Mouse (Mus musculus): ENCODE measurements around the gene Sumo1. TPM values are rescaled to one million over a fixed set of nuclear protein-coding genes. Genes with fewer than 3 reads are reported as not detected.
"Not testable (repeated sequence)": the region's sequence is repeated elsewhere in the genome, so short reads cannot be mapped to it uniquely, and the experiment has no call there.

Sumo1 gene
- polyA plus RNA-seq, 1 experiment from 2014 or later, result 415 TPM

DNA sequence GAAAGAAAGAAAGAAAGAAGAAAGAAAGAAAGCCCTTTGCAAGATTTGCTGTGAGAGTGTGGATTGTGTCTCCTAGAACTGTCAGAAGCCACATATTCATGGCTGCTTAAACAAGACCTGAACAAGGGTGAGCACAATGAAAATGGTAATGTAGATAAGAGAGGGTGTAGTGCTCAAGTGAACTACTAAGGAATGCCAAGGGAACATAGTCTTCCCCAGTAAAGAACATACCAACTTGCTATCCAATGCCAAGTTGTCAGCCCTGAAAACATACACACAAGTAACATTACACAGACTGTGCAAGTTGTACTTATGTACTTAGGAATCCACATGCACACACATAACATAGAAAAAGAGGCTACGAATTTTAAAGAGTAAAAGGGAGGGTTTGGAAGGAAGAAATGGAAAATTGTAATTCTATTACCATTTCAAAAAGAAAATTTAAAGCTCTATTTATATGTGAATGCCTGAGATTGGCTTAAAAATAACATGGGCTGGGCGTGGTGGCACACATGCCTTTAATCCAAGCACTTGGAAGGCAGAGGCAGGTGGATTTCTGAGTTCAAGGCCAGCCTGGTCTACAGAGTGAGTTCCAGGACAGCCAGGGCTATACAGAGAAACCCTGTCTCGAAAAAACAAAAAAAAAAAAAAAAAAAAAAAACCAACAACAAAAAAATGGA, 7.0 kb downstream of the Sumo1 start:
- H3K4me3 ChIP-seq, result no peak overlapping the region
- no peaks in the 10 kb centered on the region for H3K27me3 ChIP-seq (ENCODE audit: insufficient read depth, poor library complexity, severe bottlenecking)
- 87% methylated on average over 3 of the region's 3 CpGs for WGBS
- no peak overlapping the region for H3K27ac ChIP-seq
- peaks cover 3% of the 10 kb centered on the region; the same call in 1 of the 2 replicates for H3K4me1 ChIP-seq
- no peak for DNase-seq (ENCODE audit: low spot score)
- H3K9me3 ChIP-seq, result no peaks in the 10 kb centered on the region
- peaks cover 5% of the 10 kb centered on the region; the same call in 1 of the 2 replicates for H3K36me3 ChIP-seq

DNA sequence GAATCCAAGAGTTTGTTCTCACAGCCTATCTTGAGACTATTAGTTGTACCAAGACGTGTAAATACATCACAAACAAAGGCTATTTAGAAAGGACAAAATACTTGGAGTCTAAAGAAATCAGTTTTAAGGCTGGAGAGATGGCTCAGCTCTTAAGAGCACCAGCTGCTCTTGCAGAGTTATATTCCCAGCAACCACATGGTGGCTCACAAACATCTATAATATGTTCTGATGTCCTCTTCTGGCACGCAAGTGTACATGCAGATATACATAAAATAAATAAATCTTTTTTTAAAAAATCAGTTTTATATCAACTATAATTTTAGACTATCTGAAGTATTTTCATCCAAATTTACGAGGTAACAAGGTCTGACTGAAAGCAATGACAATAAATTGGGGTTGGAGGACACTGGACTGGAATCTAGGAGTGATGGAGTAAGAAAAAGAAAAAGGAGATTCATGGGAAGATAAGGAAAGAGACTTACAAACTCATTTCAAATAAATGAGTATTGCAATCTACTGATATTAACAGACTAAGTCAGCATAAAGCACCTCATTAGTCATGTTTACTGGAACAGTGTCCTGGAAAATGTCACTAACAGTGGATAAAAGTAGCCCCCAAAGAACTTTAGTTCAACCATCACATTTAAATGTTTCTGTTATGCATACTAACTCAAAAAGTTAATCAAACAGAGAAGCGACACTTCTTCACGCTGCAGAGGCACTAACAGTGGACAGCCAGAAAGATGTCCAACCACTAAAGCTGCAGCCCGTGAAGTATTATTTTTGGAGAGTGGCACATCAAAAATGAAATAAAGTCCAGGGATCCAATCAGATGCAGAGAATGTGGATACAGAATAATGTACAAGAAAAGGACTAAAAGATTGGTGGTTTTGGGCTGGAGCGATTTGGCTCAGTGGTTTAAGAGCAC, 14.1 kb downstream of the Sumo1 start:
- Histone ChIP-seq H3K27ac (no peak overlapping the region), H3K4me1 (no peaks in the 10 kb centered on the region), H3K36me3 (peaks cover 36% of the 10 kb centered on the region), H3K4me3 (no peak overlapping the region), H3K27me3 (ENCODE audit: insufficient read depth, poor library complexity, severe bottlenecking) (no peaks in the 10 kb centered on the region), H3K9me3 (no peaks in the 10 kb centered on the region)
- no peak for DNase-seq (ENCODE audit: low spot score)
- WGBS, result 92% methylated on average over 7 of the region's 7 CpGs

DNA sequence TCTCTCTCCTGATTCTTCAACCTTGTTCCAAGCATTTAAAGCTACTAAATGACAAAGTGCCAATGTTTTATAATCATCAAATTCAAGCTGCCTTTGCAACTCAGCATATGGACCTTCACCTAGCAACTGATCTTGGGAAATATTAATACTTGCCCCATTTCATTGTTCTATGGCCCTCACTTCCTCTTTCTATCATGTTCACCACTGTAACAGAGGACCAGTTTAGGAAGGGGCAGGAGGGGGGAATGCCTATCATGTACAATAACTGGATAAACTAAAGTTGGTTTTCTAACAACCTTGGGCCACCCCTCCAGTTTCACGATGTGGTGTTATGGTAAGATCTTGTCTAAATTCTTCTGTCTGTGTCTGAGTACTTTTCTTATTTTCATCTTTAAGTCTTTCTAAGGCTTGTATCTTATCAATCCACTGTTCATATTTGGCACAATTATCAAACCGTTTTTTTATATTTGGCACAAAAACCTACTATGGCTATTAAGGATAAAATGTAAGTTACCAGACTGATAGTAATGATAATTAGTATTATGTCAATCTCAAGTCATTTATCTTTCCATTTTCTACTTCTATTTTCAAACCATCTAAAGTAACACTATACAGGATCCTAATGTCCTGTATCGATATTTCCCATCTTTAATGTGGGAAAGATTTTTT, 17.3 kb downstream of the Sumo1 start:
- Histone ChIP-seq H3K36me3 (peaks cover 50% of the 10 kb centered on the region), H3K9me3 (no peaks in the 10 kb centered on the region), H3K27me3 (ENCODE audit: insufficient read depth, poor library complexity, severe bottlenecking) (no peaks in the 10 kb centered on the region), H3K4me3 (no peak overlapping the region), H3K4me1 (no peaks in the 10 kb centered on the region), H3K27ac (no peak overlapping the region)
- WGBS, result 94% methylated on average over 3 of the region's 3 CpGs
- no peak for DNase-seq (ENCODE audit: low spot score)

DNA sequence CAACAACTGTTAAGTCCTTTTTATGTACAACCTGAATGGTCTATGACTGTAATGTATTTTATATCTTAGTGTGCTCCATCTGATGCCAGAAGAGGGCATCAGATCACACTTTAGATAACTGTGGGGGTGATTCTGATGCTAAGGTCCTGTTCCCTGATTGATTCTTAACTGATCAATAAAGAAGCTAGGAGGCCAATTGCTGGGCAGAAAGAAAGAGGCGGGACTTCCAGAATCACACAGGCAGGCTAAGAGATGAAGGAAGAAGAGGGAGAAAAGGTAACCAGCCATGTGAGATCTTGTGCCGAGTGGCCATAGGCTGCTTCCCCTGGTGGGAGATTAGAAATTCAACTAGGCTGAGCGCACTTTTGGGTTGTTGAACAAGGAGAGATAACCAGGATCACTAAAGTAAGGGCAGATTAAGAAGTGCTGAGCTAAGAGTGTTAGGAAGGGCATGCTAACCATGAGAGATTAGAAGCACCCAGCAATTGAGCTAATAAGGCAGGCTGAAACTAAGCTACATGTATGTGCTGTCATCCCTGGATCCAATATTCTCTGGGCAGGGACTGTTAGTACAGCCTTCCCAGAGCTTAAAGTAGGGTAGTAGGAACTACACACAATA, 19.3 kb downstream of the Sumo1 start:
- H3K36me3 ChIP-seq, result peaks cover 70% of the 10 kb centered on the region

DNA sequence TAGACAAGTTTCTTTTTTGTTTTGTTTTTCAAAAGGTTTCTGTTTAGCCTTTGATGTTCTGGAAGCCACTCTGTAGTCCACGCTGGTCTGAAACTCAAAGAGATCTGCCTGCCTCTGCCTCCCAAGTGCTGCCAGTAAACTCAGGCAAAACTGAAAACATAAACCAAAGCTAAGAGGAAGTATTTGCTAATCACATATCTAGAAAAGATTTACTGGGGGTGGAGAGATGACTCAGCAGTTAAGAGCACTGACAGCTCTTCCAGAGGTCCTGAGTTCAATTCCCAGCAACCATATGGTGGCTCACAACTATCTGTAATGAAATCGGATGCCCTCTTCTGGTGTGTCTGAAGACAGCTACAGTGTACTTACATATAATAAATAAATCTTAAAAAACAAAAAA, 24.1 kb downstream of the Sumo1 start:
- DNase-seq (ENCODE audit: low spot score); H3K27me3 ChIP-seq (ENCODE audit: insufficient read depth, poor library complexity, severe bottlenecking); H3K27ac ChIP-seq; H3K4me1 ChIP-seq; H3K9me3 ChIP-seq; H3K4me3 ChIP-seq: not testable (repeated sequence)
- 92% methylated on average over 2 of the region's 2 CpGs for WGBS
- H3K36me3 ChIP-seq, result peaks cover 66% of the 10 kb centered on the region

More for the DNA sequence above, 19.3 kb downstream of the Sumo1 start:
- no peaks in the 10 kb centered on the region for H3K9me3 ChIP-seq
- no peaks in the 10 kb centered on the region for H3K4me1 ChIP-seq
- 87% methylated on average over 3 of the region's 3 CpGs for WGBS
- no peak overlapping the region for H3K27ac ChIP-seq
- no peak overlapping the region for H3K4me3 ChIP-seq
- no peak for DNase-seq (ENCODE audit: low spot score)
- H3K27me3 ChIP-seq (ENCODE audit: insufficient read depth, poor library complexity, severe bottlenecking), result no peaks in the 10 kb centered on the region

DNA sequence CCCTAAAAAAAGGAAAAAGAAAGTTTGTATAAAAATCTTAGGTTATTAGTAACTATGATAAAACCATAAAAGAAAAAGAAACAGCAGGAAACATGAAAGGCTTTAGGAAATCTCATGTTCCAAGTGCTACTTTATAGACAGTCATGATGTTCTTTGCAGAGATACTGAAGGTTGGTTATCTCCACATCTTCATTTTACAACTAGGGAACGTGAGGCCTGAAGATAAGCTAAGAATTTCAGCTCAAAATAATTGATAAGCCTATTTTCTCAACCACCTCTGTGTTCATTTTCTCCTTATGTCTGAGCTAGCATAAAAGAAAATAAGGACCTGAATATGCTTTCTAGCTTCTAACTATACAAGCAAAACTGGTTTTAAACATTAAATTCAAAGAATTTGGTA, 28.1 kb downstream of the Sumo1 start:
- H3K9me3 ChIP-seq, result no peaks in the 10 kb centered on the region
- no peak overlapping the region for H3K27ac ChIP-seq
- DNase-seq (ENCODE audit: low spot score), result no peak
- WGBS, result 63% methylated on average over 1 of the region's 1 CpGs
- peaks cover 58% of the 10 kb centered on the region for H3K36me3 ChIP-seq
- no peaks in the 10 kb centered on the region for H3K4me1 ChIP-seq
- H3K27me3 ChIP-seq (ENCODE audit: insufficient read depth, poor library complexity, severe bottlenecking), result no peaks in the 10 kb centered on the region
- H3K4me3 ChIP-seq, result no peak overlapping the region

DNA sequence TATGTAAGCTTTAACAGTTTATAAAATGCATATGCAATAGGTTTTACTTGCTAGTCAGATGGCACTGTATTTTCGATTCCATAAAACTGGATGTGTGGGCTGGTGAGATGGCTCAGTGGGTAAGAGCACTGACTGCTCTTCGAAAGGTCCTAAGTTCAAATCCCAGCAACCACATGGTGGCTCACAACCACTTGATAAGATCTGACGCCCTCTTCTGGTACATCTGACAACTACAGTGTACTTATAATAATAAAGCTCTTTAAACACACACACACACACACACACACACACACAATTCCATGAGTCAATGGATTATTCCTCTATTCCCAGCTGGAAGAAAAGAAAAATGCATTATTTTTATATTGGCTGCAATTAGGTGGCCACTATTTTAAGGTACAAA, 32.3 kb downstream of the Sumo1 start:
- DNase-seq (ENCODE audit: low spot score), result no peak
- Histone ChIP-seq H3K36me3 (peaks cover 37% of the 10 kb centered on the region), H3K27ac (no peak overlapping the region), H3K9me3 (no peaks in the 10 kb centered on the region), H3K4me3 (no peak overlapping the region), H3K4me1 (peaks cover 6% of the 10 kb centered on the region; the same call in 1 of the 2 replicates), H3K27me3 (ENCODE audit: insufficient read depth, poor library complexity, severe bottlenecking) (no peaks in the 10 kb centered on the region)
- WGBS, result 80% methylated on average over 3 of the region's 3 CpGs

DNA sequence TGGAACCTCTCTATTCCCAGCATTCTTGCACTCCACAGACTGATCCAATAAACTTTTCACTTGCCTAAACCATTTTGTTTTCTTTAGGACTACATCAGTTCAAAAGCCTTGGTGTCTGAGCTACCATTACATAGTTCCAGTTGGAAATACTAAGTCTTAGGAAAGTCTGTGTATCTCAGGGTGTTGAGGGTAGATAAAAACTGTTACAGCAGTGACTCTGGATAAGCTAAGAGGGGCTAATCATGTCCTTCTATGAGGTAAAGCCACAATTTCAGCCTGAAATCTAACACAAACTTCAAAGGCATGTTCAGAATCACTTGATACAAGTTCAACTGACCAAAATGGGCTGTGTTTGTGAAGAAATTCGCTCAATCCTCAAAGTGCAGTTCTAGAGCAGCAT, 34.3 kb downstream of the Sumo1 start:
- H3K27ac ChIP-seq, result no peak overlapping the region
- no peak overlapping the region for H3K4me3 ChIP-seq
- H3K4me1 ChIP-seq, result peaks cover 12% of the 10 kb centered on the region
- no peaks in the 10 kb centered on the region for H3K9me3 ChIP-seq
- DNase-seq (ENCODE audit: low spot score), result no peak
- H3K27me3 ChIP-seq (ENCODE audit: insufficient read depth, poor library complexity, severe bottlenecking), result no peaks in the 10 kb centered on the region
- WGBS, result 58% methylated on average over 1 of the region's 1 CpGs
- peaks cover 17% of the 10 kb centered on the region for H3K36me3 ChIP-seq

DNA sequence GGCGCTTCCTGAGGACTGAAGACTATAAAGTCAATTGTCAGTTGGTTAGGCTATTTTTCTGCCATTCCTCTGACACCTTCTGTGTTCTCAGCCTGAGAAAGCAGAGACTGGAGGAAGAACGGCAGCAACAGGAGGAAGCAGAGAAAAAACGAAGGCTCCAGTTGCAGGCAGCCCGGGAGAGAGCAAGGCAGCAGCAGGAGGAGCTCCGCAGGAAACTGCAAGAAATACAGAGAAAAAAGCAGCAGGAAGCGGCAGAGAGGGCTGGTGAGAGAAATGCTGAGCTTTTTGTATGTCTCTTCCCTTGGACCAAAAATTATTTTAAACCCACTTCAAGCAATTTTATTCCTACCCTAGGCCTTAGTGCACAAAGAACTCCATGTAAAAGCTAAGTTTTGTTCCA, 37.6 kb downstream of the Sumo1 start:
- no peak overlapping the region for H3K27ac ChIP-seq
- WGBS, result 23% methylated on average over 6 of the region's 6 CpGs
- no peak overlapping the region for H3K4me3 ChIP-seq
- H3K9me3 ChIP-seq, result no peaks in the 10 kb centered on the region
- H3K36me3 ChIP-seq, result no peaks in the 10 kb centered on the region
- DNase-seq (ENCODE audit: low spot score), result no peak
- H3K4me1 ChIP-seq, result peaks cover 12% of the 10 kb centered on the region
- H3K27me3 ChIP-seq (ENCODE audit: insufficient read depth, poor library complexity, severe bottlenecking), result no peaks in the 10 kb centered on the region

DNA sequence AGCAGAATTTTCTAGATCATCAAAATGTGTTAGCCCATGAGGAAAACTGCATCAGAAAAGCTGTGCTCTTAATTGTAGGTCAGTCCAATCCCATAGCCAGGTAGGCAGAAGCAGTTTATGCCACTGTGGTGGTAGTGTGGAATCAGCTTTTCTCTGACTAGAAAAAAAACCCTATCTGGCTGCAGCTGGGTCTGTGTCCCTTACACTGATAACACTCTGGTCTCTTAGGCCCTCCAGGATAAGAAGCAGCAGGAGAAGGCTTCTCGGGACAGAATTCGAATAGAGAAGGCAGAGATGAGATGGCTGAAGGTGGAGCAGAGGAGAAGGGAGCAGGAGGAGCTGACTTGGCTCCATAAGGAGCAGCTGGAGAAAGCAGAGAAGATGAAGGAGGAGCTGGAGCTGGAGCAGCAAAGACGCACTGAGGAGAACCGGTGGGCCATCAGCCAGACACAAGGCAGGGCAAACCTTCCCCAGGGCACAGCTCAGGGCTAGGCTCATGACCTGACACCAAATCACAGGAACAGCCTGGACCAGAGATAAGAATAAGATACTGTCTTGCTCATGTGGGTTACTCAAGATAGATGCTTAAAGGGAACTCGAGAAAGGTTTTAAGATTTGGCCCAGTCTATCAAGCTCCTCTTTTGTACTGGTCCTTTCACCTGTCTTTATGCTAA, 38.5 kb downstream of the Sumo1 start:
- WGBS, result 20% methylated on average over 5 of the region's 5 CpGs
- no peaks in the 10 kb centered on the region for H3K27me3 ChIP-seq (ENCODE audit: insufficient read depth, poor library complexity, severe bottlenecking)
- H3K9me3 ChIP-seq, result no peaks in the 10 kb centered on the region
- H3K4me3 ChIP-seq, result no peak overlapping the region
- H3K4me1 ChIP-seq, result peaks cover 12% of the 10 kb centered on the region
- no peaks in the 10 kb centered on the region for H3K36me3 ChIP-seq
- no peak overlapping the region for H3K27ac ChIP-seq
- no peak for DNase-seq (ENCODE audit: low spot score)

DNA sequence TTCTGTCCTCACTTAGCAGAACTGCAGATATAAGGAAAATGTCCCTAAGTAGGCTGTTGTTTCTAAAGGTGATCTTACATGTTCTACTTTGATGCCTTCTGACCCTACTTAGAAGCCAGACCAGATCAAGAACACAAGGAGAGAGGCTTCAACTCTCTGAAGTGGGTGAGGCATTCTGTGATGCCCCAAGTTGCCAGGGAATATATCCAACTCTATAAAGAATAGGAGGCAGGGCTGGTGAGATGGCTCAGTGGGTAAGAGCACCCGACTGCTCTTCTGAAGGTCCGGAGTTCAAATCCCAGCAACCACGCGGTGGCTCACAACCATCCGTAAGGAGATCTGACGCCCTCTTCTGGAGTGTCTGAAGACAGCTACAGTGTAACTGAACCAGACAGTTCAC, 40.3 kb downstream of the Sumo1 start:
- H3K36me3 ChIP-seq; H3K9me3 ChIP-seq; H3K4me3 ChIP-seq; H3K27me3 ChIP-seq (ENCODE audit: insufficient read depth, poor library complexity, severe bottlenecking); DNase-seq (ENCODE audit: low spot score); H3K27ac ChIP-seq: not testable (repeated sequence)
- 88% methylated on average over 6 of the region's 6 CpGs for WGBS
- H3K4me1 ChIP-seq, result peaks cover 12% of the 10 kb centered on the region

DNA sequence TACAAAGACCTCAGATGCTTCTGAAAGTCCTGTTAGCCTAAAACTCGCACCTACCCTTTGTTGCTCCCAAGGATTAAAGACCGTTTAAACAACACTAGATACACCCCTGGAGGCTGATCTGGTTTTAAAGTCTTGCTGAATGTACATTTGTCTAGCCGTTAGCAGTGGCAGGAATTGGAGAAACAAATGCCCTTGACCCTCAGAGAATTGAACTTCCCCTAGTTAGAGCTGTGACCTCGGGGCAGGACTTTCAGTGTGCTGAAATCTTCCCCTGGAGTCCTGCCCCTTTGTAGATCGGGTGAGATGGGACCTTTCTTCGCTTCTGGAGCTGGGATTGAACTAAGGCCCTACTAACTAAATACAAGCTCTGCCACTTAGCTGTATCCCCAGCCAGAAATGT, 41.4 kb downstream of the Sumo1 start:
- WGBS, result 46% methylated on average over 6 of the region's 6 CpGs
- Histone ChIP-seq H3K36me3 (no peaks in the 10 kb centered on the region), H3K4me1 (peaks cover 12% of the 10 kb centered on the region), H3K9me3 (no peaks in the 10 kb centered on the region), H3K27me3 (ENCODE audit: insufficient read depth, poor library complexity, severe bottlenecking) (no peaks in the 10 kb centered on the region), H3K4me3 (no peak overlapping the region), H3K27ac (no peak overlapping the region)
- DNase-seq (ENCODE audit: low spot score), result no peak

Data from heart, embryonic 10.5 days (tissue).